Mouse (Mus musculus) forebrain, embryonic 15.5 days (tissue): Measurements from ENCODE around the gene Fbxl21. TPM values are rescaled to one million over a fixed set of nuclear protein-coding genes. Genes with fewer than 3 reads are reported as not detected.

Experiments
- ATAC-seq: fragments of 200-750 bp; cut with Nextera tagmentation; replicated peaks from 2 replicates; pipeline ENCODE4 v1.8.0; 2017; ENCODE audit warnings: mild to moderate bottlenecking, moderate TSS enrichment, moderate library complexity
- H3K27ac ChIP-seq: fragments of 300-500 bp; sonication (generic); replicated peaks from 2 replicates; pipeline ENCODE4 v1.5.1; 2015; ENCODE audit warnings: mild to moderate bottlenecking, inconsistent platforms
- H3K27me3 ChIP-seq: fragments of 300-500 bp; sonication (generic); 2 replicates; pipeline ENCODE4 v1.6.1; 2015; ENCODE audit warnings: inconsistent platforms
- H3K36me3 ChIP-seq: fragments of 300-500 bp; sonication (generic); 2 replicates; pipeline ENCODE4 v1.6.1; 2015; ENCODE audit warnings: mild to moderate bottlenecking, inconsistent platforms
- H3K4me1 ChIP-seq: fragments of 300-500 bp; sonication (generic); 2 replicates; pipeline ENCODE4 v1.6.1; 2015; ENCODE audit warnings: inconsistent platforms
- H3K4me2 ChIP-seq: fragments of 300-500 bp; sonication (generic); replicated peaks from 2 replicates; pipeline ENCODE4 v1.6.1; 2015; ENCODE audit warnings: mild to moderate bottlenecking, inconsistent platforms
- H3K4me3 ChIP-seq: fragments of 300-500 bp; sonication (generic); 2 replicates; pipeline ENCODE4 v1.5.1; 2015; ENCODE audit warnings: mild to moderate bottlenecking, inconsistent platforms
- H3K9ac ChIP-seq: fragments of 300-500 bp; sonication (generic); replicated peaks from 2 replicates; pipeline ENCODE4 v1.6.1; 2015; ENCODE audit warnings: mild to moderate bottlenecking, inconsistent platforms
- H3K9me3 ChIP-seq: fragments of 300-500 bp; sonication (generic); 2 replicates; pipeline ENCODE4 v1.6.1; 2016; ENCODE audit warnings: inconsistent platforms
- WGBS: fragments of 180-500 bp; shearing (Covaris S2); methylation state at CpG from one replicate; pipeline ENCODE4 v1.1.7; 2015; ENCODE audit warnings: mixed read lengths; 5-methylcytosine and 5-hydroxymethylcytosine counted together
- polyA plus RNA-seq: library from polyadenylated mRNA; unstranded; fragments of >200 nt; fragmentation: Nextera tagmentation; extraction: Ambion mirVana; gene quantifications from 2 replicates; pipeline ENCODE4 v1.2.1, GENCODE M21; 2015

Gene Fbxl21
- polyA plus RNA-seq, 1 experiment from 2014 or later = 2.9 TPM

- Histone ChIP-seq H3K9me3 (no peaks in the 10 kb centered on the region), H3K36me3 (no peaks in the 10 kb centered on the region), H3K4me1 (no peaks in the 10 kb centered on the region), H3K27ac (no peak overlapping the region), H3K4me2 (no peak overlapping the region), H3K9ac (no peak overlapping the region), H3K27me3 (no peaks in the 10 kb centered on the region), H3K4me3 (no peak overlapping the region)
- WGBS = 87% methylated on average over 12 of the region's 12 CpGs
- ATAC-seq = no peak
Measured at GRCm38 (mm10) chr13:56537026-56537425, 14.8 kb downstream of the Fbxl21 start.

- Histone ChIP-seq H3K36me3 (no peaks in the 10 kb centered on the region), H3K27me3 (no peaks in the 10 kb centered on the region), H3K27ac (no peak overlapping the region), H3K4me1 (no peaks in the 10 kb centered on the region), H3K4me2 (no peak overlapping the region), H3K9me3 (no peaks in the 10 kb centered on the region), H3K9ac (no peak overlapping the region), H3K4me3 (no peak overlapping the region)
- ATAC-seq = no peak
- 95% methylated on average over 4 of the region's 4 CpGs for WGBS
Measured at GRCm38 (mm10) chr13:56539846-56540245, 17.6 kb downstream of the Fbxl21 start.

- WGBS = 69% methylated on average over 9 of the region's 9 CpGs
- Histone ChIP-seq H3K9me3 (no peaks in the 10 kb centered on the region), H3K4me1 (no peaks in the 10 kb centered on the region), H3K4me2 (no peak overlapping the region), H3K4me3 (no peak overlapping the region), H3K27ac (no peak overlapping the region), H3K36me3 (no peaks in the 10 kb centered on the region), H3K9ac (no peak overlapping the region), H3K27me3 (no peaks in the 10 kb centered on the region)
- no peak for ATAC-seq
Measured at GRCm38 (mm10) chr13:56543805-56544204, 21.5 kb downstream of the Fbxl21 start.

GRCm38 (mm10) chr13:56544956-56545355 lies 22.7 kb downstream of the Fbxl21 start:
- H3K36me3 ChIP-seq = no peaks in the 10 kb centered on the region
- ATAC-seq = no peak
- no peak overlapping the region for H3K9ac ChIP-seq
- H3K4me2 ChIP-seq = no peak overlapping the region
- H3K9me3 ChIP-seq = no peaks in the 10 kb centered on the region
- no peaks in the 10 kb centered on the region for H3K27me3 ChIP-seq
- H3K27ac ChIP-seq = no peak overlapping the region
- no peak overlapping the region for H3K4me3 ChIP-seq
- 46% methylated on average over 3 of the region's 3 CpGs for WGBS
- H3K4me1 ChIP-seq = no peaks in the 10 kb centered on the region

GRCm38 (mm10) chr13:56548401-56548800 lies 26.1 kb downstream of the Fbxl21 start, which contains the start of gene Lect2:
Gene Lect2 (minus strand): TSS chr13:56548502.
- Histone ChIP-seq H3K4me1 (no peaks in the 10 kb centered on the region), H3K27me3 (no peaks in the 10 kb centered on the region), H3K9ac (no peak within 1 kb of the TSS), H3K27ac (no peak within 1 kb of the TSS), H3K4me2 (no peak within 1 kb of the TSS), H3K9me3 (no peaks in the 10 kb centered on the region), H3K36me3 (no peaks in the 10 kb centered on the region), H3K4me3 (no peak within 1 kb of the TSS)
- no peak for ATAC-seq
- WGBS = 87% methylated on average over 9 of the region's 9 CpGs

GRCm38 (mm10) chr13:56549364-56549763 lies 27.1 kb downstream of the Fbxl21 start:
- no peaks in the 10 kb centered on the region for H3K27me3 ChIP-seq
- no peaks in the 10 kb centered on the region for H3K9me3 ChIP-seq
- no peak overlapping the region for H3K27ac ChIP-seq
- no peak overlapping the region for H3K4me2 ChIP-seq
- H3K9ac ChIP-seq = no peak overlapping the region
- peaks cover 2% of the 10 kb centered on the region; the same call in 1 of the 2 replicates for H3K4me1 ChIP-seq
- H3K4me3 ChIP-seq = no peak overlapping the region
- no peaks in the 10 kb centered on the region for H3K36me3 ChIP-seq
- ATAC-seq = no peak
- WGBS = 79% methylated on average over 4 of the region's 4 CpGs

GRCm38 (mm10) chr13:56550574-56550973 lies 28.3 kb downstream of the Fbxl21 start:
- no peak for ATAC-seq
- Histone ChIP-seq H3K27ac (no peak overlapping the region), H3K4me2 (no peak overlapping the region), H3K9me3 (no peaks in the 10 kb centered on the region), H3K4me3 (no peak overlapping the region), H3K4me1 (peaks cover 6% of the 10 kb centered on the region; the same call in 1 of the 2 replicates), H3K9ac (no peak overlapping the region), H3K36me3 (no peaks in the 10 kb centered on the region), H3K27me3 (no peaks in the 10 kb centered on the region)
- WGBS = 27% methylated on average over 1 of the region's 1 CpGs

GRCm38 (mm10) chr13:56551661-56552060 lies 29.4 kb downstream of the Fbxl21 start:
- no peaks in the 10 kb centered on the region for H3K9me3 ChIP-seq
- 89% methylated on average over 6 of the region's 6 CpGs for WGBS
- no peak overlapping the region for H3K4me2 ChIP-seq
- no peak for ATAC-seq
- no peaks in the 10 kb centered on the region for H3K36me3 ChIP-seq
- H3K27me3 ChIP-seq = no peaks in the 10 kb centered on the region
- no peak overlapping the region for H3K9ac ChIP-seq
- H3K27ac ChIP-seq = no peak overlapping the region
- H3K4me3 ChIP-seq = no peak overlapping the region
- peaks cover 6% of the 10 kb centered on the region; the same call in 1 of the 2 replicates for H3K4me1 ChIP-seq

- Histone ChIP-seq H3K36me3 (no peaks in the 10 kb centered on the region), H3K4me2 (no peak overlapping the region)
Measured at GRCm38 (mm10) chr13:56553923-56554322, 31.7 kb downstream of the Fbxl21 start.

GRCm38 (mm10) chr13:56554409-56554808 lies 32.1 kb downstream of the Fbxl21 start:
- H3K36me3 ChIP-seq = no peaks in the 10 kb centered on the region
- no peaks in the 10 kb centered on the region for H3K27me3 ChIP-seq
- H3K27ac ChIP-seq = no peak overlapping the region
- peak; percentile 51; the same call in 1 of the 2 replicates for ATAC-seq
- no peaks in the 10 kb centered on the region for H3K9me3 ChIP-seq
- peaks cover 6% of the 10 kb centered on the region; the same call in 1 of the 2 replicates for H3K4me1 ChIP-seq
- 1% methylated on average over 2 of the region's 2 CpGs for WGBS
- no peak overlapping the region for H3K9ac ChIP-seq
- no peak overlapping the region for H3K4me2 ChIP-seq
- H3K4me3 ChIP-seq = no peak overlapping the region

More at GRCm38 (mm10) chr13:56553923-56554322, 31.7 kb downstream of the Fbxl21 start:
- no peak for ATAC-seq
- H3K27ac ChIP-seq = no peak overlapping the region
- H3K4me1 ChIP-seq = peaks cover 6% of the 10 kb centered on the region; the same call in 1 of the 2 replicates
- H3K9ac ChIP-seq = no peak overlapping the region
- no peaks in the 10 kb centered on the region for H3K27me3 ChIP-seq
- no peaks in the 10 kb centered on the region for H3K9me3 ChIP-seq
- WGBS = 47% methylated on average over 2 of the region's 2 CpGs
- no peak overlapping the region for H3K4me3 ChIP-seq

GRCm38 (mm10) chr13:56555957-56556356 lies 33.7 kb downstream of the Fbxl21 start:
- Histone ChIP-seq H3K4me2 (no peak overlapping the region), H3K9me3 (no peaks in the 10 kb centered on the region), H3K4me1 (peaks cover 6% of the 10 kb centered on the region; the same call in 1 of the 2 replicates), H3K27ac (no peak overlapping the region), H3K9ac (no peak overlapping the region), H3K27me3 (no peaks in the 10 kb centered on the region), H3K4me3 (no peak overlapping the region), H3K36me3 (no peaks in the 10 kb centered on the region)
- 4% methylated on average over 1 of the region's 1 CpGs for WGBS
- ATAC-seq = no peak

- no peaks in the 10 kb centered on the region for H3K9me3 ChIP-seq
- no peak overlapping the region for H3K4me3 ChIP-seq
- ATAC-seq = no peak
- H3K27ac ChIP-seq = no peak overlapping the region
- no peak overlapping the region for H3K9ac ChIP-seq
- H3K4me1 ChIP-seq = peaks cover 6% of the 10 kb centered on the region; the same call in 1 of the 2 replicates
- 72% methylated on average over 3 of the region's 3 CpGs for WGBS
- H3K27me3 ChIP-seq = no peaks in the 10 kb centered on the region
- no peaks in the 10 kb centered on the region for H3K36me3 ChIP-seq
- no peak overlapping the region for H3K4me2 ChIP-seq
Measured at GRCm38 (mm10) chr13:56556701-56557100, 34.4 kb downstream of the Fbxl21 start.

GRCm38 (mm10) chr13:56558811-56559210 lies 36.5 kb downstream of the Fbxl21 start:
- H3K4me3 ChIP-seq = no peak overlapping the region
- H3K27ac ChIP-seq = no peak overlapping the region
- no peak overlapping the region for H3K9ac ChIP-seq
- no peaks in the 10 kb centered on the region for H3K27me3 ChIP-seq
- no peaks in the 10 kb centered on the region for H3K36me3 ChIP-seq
- ATAC-seq = no peak
- H3K4me2 ChIP-seq = no peak overlapping the region
- H3K9me3 ChIP-seq = no peaks in the 10 kb centered on the region
- WGBS = 42% methylated on average over 3 of the region's 3 CpGs
- H3K4me1 ChIP-seq = peaks cover 6% of the 10 kb centered on the region; the same call in 1 of the 2 replicates
